Mouse (Mus musculus) kidney, postnatal 4 days (tissue): Measurements from ENCODE around the gene Tmprss4.

Source experiments
- DNase-seq, 2 experiments: peaks; one replicate each; pipeline ENCODE4 v3.0.0; 2021; ENCODE audit warnings: mixed read lengths in 2 of 2

The Tmprss4 gene

DNA sequence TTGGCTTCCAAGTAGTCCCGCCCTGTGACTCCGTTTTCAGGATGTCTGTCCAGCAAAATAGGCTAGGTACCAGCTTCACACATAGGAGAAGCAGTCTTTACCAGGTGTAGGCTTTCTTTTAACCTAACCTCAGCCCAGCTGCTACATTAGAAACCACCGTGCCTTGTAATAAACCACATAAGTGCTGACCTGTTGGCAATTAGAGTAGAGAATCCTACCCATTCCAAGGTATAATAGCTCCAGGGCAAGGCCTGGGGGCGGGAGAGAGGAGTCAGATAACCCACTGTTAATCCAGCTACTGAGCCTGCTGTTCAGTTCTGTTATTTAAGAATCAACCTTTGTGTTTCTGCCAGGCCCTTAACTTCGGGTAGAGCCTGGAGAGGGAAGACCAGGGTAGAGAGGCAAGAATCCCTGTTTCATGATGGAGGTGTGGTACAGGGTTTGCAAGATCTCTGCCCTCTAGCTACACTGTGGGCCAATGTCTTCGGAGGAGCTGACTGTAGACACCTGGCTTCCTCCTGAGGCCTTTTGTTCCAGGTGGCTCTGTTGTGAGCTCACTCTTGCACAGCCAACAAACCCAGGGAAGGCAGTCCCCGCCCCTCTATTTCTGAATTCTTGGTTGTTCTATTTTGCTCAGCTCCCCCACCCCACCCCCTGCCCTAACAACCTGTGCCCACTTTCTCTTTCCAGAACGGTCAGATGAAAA is 7.6 kb downstream of the Tmprss4 start:
- DNase-seq: no peak

GRCm38 (mm10) chr9:45195468-45195867 is 8.4 kb downstream of the Tmprss4 start:
- DNase-seq: no peak

- DNase-seq: no peak
Observed at GRCm38 (mm10) chr9:45189661-45190174, 14.2 kb downstream of the Tmprss4 start.

DNA sequence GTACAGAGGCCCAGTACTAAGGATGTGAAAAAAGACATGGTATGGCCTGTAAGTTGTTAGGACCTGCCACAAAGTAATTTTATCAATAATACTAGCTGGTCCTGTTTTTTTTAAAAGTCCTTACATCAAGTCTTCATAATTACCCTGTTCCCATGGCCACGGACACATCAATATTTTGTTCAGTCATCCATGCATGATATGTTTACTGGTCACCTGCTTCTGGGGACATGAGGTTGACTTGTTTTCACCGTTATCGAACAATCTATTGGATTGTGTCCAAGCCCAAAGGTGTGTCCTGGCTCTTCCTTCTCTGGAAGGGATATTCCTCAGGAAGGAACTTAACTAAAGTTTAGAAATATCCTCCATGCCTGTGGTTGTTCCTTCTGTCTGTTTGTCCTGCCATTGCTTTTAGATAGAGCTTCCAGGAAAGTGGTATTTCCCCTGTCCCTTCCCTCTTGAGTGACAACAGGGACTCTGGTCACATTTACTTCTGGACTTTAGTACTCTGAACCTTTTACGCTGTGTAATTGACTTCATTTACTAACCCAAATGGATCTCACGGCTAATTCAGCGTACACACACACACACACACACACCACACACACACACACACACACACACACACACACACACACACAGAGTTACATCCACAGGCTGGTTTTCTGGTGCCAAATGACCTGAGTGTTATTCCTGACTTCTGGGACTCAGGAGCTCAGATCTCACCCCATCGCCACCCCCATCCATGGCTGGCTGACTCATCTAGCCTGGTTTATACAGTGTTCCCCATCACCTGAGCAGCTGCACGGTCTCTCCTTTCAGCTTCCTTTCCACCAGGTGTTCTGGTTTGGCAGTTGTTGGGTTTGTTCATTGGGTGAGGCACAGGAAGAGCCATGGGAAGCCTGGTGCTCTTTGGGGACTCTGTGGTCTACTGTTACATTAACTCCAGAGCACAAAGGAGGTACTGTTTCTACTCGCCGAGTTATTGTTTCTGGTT is 15.0 kb downstream of the Tmprss4 start:
- DNase-seq: no peak

- DNase-seq: no peak
Observed at GRCm38 (mm10) chr9:45185250-45185649, 18.6 kb downstream of the Tmprss4 start.

- DNase-seq: no peak
Observed at GRCm38 (mm10) chr9:45183266-45183665, 20.6 kb downstream of the Tmprss4 start.

DNA sequence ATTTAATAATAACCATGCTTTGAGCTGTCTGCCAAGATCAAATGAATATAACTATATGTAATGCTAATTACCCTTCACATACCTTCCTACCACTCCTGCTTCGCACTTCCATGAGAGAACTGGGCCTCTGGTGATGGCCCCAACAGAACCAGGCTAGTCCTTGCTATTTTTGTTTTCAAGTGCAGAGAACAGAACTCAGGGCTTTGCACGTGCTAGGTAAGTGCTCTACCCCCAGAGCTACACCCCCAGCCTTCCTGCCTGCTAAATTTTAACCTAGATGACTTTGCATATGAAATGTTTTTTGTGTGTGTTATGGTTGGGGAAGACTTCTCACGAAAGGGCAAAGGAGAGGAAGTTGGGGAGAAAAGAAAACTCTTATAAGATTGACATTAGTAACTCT is 21.4 kb downstream of the Tmprss4 start:
- DNase-seq: no peak

DNA sequence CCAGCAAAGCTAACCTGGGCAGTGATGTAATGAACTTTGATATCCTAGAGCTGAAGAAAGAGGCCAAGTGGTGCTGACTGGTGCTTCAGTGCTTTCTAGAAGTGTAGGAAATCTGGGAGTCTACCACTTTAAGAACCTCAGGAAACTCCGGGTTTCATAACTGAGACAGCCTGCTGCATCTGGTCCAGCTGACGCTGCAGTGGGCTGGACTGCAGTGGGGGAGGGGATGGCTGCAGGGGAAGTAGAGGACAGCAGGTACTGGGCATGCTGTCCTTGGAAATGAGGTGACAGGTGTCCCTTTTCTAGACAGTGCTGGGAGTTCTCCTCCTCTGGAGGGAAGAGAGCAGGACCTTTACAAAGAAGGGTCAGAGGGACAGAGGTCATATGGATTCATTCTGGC is 22.1 kb downstream of the Tmprss4 start, which contains the start of gene BC049352:
Gene BC049352 (plus strand): TSS at position 238 of the 400 bp plus-strand sequence.
- peak in 1 of 2 experiments; percentile 35 for DNase-seq

GRCm38 (mm10) chr9:45179282-45179681 is 24.6 kb downstream of the Tmprss4 start:
- DNase-seq: no peak

DNA sequence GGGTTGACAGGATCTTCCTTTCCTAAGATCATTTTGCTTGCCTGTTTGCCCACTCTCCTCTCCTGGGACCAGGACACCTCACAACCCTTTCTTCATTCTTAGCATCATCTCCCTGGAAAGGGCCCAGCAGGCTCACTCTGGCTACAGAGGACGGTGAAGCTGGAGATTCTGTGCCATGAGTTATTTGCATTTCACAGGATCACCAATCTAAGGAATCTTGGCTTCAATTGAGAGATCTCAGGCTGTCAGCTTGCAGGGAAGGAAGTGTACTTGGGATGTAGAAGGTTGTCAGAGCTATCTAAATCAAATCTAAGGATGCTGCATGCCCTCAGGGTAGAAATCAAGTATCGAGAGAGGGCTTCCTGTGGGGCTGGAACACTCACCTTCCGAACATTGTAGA is 30.4 kb downstream of the Tmprss4 start:
- no peak for DNase-seq

- DNase-seq: no peak
Observed at GRCm38 (mm10) chr9:45171073-45171610, 32.8 kb downstream of the Tmprss4 start.

DNA sequence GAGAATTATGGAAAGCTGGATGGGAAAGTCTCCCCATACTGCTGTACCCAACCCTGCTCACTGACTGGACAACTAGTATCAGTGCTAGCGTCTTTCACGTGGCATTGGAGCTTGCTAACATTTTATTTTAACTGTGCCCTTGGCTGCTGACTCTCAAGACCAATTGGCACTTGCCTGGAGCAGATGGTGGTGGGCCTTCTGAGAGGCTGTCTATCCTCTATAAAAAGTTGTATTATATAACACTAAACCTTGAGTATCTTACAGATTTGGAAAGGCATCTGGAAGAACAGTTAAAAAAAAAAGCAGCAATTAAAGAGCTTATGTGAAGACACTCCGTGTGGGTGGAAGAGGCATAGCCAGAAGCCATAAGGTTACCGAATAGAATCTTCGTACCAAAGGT is 33.7 kb downstream of the Tmprss4 start:
- DNase-seq: no peak

GRCm38 (mm10) chr9:45167903-45168302 is 36.0 kb downstream of the Tmprss4 start:
- no peak for DNase-seq

GRCm38 (mm10) chr9:45153361-45153760 is 50.5 kb downstream of the Tmprss4 start:
- DNase-seq: no peak

DNA sequence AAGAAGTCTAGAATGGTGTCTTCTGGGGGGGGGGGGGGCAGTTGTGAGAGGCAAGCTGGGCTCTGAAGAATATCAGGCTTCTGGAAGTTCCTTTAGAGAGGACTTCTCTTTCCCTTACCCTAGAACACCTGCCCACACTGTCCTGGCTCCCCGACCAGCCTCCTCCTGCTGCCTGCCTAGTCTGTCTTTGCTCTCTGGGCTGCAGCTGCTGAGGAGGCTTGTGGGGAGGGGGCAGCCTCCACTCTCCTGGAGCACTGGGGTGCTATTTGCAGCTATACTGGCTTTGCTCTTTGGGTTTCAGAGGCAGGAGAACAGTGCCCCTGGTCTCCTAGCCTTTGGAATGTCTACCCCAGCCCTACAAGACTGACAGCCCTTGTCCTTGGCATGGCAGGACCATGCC is 53.0 kb downstream of the Tmprss4 start:
- no peak for DNase-seq

- DNase-seq: peak; percentile 84 to 85
Observed at GRCm38 (mm10) chr9:45146267-45146597, 57.7 kb downstream of the Tmprss4 start.

DNA sequence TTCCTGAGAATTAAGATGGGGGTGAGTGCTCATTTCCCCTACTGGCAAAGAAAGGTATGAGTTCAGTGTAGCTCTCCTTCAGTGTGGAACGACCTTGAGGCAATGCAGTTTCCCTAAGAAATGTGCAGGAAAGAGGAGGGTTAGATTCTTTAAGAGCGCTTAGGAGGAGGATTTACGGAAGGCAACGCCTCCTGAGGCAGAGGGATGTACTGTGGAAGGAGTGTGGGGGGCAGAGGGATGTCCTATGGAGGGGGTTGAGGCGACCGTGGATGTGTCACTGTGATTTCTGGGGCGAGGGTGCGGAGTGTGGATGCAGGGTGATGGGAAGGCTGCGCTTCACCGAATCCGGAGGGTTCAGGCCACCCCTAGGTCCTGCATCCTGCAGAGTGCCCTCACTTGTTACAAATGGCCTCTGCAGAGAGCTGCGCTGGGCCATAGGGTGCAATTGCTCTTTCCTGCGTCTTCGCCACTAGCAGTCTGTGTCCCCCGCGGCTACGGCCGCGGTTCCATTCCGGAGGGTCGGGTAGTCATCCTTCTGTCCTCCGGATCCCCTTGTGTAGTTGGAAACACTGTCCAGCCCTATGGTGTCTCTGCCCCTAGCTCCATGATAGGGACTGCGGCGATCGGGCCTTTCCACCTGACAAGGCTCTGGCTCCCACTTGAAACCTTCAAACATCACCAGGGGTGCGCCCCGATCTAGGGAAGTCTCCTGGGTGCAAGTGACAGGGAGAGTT is 58.2 kb downstream of the Tmprss4 start:
- no peak for DNase-seq

DNA sequence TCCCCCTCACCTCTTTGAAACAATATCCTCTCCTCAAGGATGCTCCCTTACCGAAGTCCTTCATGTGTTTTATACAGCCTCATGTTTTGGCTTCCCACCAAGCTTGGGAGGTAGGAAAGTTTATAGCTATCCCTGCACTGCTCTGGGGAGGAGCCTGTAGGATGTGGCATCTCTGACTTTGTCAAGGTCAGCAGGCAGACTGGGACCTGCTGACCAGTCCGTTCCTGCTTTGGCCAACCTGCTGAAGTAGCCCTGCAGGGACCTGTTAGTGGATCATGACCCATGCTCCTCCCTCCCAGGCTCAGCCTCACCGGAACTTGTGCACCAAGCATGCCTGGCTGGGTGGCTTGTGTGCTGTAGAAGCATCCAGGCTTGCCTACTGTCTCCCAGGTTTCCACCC is 61.2 kb downstream of the Tmprss4 start:
- peak in 1 of 2 experiments; percentile 50 for DNase-seq

- DNase-seq: no peak
Observed at GRCm38 (mm10) chr9:45140945-45141344, 62.9 kb downstream of the Tmprss4 start.

DNA sequence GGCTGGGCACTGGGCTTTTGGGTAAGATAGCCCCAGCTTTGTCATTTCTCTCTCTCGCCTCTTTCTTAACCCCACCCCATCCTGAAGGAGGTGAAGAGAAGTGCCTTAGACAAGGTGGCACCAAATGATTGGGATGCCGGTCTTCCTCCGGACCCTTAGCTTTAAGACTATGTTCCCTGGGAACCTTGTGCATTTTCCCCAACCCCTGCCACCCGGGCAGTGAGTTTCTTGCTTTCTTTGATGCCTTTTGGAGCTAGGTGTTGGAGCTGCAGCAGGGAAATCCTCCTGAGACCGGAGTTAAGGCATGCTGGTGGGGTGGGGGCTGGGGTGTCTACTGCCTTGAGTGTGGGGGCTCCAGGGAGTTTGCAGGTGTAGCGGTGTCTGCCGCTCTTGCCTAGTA is 64.8 kb downstream of the Tmprss4 start:
- DNase-seq: no peak

DNA sequence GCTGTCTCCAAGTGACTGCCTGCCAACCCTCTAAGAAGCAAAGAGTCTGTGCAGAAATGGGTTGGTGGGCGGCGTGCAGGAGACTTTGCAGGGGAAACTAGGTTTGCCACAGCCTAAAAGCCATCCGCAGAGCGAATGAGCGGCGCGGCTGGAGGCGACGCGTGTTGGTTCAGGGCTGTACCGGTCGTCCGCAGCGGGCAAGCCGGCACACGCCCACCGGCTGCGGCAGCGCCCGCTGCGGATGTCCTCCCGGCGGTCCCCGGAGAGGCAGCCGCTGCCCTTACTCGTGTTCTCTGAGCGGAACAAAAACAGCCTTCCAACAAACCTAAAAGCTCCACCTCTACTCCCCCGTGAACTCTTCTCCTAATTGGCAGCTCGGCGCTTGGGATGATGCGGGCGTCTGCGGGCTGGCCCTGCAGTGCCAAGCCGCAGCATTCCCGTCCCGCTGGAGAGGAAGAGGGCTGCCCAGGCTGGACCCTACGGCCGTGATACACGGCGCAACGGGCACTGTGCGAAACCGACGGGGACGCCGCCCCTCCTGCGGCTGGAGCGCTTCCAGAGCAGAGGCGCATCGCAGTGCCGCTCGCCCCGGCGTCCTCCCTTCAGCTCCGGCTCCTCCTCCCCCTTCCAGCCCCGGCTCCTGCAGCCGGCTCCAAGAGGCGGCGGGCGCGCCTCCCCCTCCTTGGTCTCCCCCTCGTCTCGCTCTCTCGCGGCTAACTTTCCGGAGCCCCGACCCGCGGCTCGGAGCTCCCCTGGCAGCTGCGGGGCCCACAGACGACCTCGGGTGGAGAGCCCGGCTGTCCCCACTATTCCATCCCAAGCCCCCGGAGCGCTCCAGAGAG is 65.5 kb downstream of the Tmprss4 start, which contains the start of gene Scn4b:
Gene Scn4b (plus strand): TSS at position 205 of the 842 bp plus-strand sequence.
- peak; percentile 65 to 73 for DNase-seq
